Comparison of ENCODE assay signal across 9 mouse cellular contexts in the genomic region with DNA sequence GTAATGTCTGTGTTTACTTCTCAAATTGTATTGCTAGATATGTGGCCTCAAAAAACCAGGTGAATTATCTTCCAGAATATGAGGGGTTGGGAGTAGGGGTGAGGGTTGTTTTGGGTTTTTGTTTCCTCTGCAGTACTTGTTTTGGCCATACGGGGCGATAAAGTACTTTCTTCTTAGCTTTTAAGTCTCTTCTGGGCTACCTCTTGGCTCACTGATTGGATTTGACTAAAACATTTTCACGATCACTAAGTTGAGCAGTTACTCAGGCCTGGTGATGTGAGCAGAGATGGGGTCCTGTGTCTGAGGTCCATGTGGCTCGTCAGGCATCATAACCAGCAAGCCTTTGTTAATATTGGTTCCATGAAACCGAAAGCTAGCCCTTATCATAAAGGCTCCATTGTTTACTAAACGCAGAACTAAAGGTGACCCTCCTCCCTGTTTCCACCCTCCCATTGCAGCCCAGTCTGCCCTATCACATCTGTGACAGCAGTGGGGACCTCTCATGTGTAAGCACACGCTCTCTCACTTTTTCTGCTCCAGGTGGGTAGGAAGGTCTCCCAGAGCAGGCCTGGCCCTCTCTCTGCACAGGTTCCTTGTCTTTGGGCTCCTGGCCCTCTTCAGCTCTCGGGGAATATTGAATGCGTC. TPM values are rescaled to one million over a fixed set of nuclear protein-coding genes. Genes with fewer than 3 reads are reported as not detected.
DNase-seq lines count a peak whose midpoint lies in the region; ATAC-seq and TF ChIP-seq lines count a peak whose summit lies in the region.
"Had no signal": no experiment of that assay in that cellular context is flagged by ENCODE, and none has a peak within 500 bp of the region (broad histone marks: within the 10 kb centered on the region; RNA-seq: fewer than 3 reads in every experiment).

No protein-coding gene starts in this region.

- TF ChIP-seq CTCF in kidney, adult 2 months (conservative IDR thresholded peaks at IDR 0.05; ENCODE audit: insufficient read depth, insufficient read length, low read depth, low read length), result no peak
- peak in 2 of 3 experiments; percentile 42 to 63; a peak in 4 of 6 replicates for TF ChIP-seq CTCF in MEL (IDR thresholded peaks at IDR 0.05 in 2 of 3, conservative IDR thresholded peaks at IDR 0.05 in 1 of 3; ENCODE audit: control insufficient read depth in 1 of 3, insufficient read depth in 1 of 3, low read depth in 2 of 3, low read length in 3 of 3, poor library complexity in 1 of 3, severe bottlenecking in 1 of 3)

- H3K36me3 ChIP-seq in kidney, adult 2 months (ENCODE audit: control insufficient read depth, insufficient read depth, low read length), result no peaks in the 10 kb centered on the region
- peaks cover 0 to 23% of the 10 kb centered on the region in 2 experiments; a peak in 2 of 4 replicates for H3K36me3 ChIP-seq in MEL (ENCODE audit: control insufficient read depth in 1 of 2, insufficient read depth in 2 of 2, low read length in 2 of 2)

- peak; percentile 71 for TF ChIP-seq RAD21 in MEL (IDR thresholded peaks at IDR 0.05; ENCODE audit: low read depth, low read length)

- no peak overlapping the region for H3K4me3 ChIP-seq in kidney, adult 2 months (ENCODE audit: insufficient read depth, low read depth, low read length)
- H3K4me3 ChIP-seq in MEL (ENCODE audit: control insufficient read depth in 1 of 2, insufficient read depth in 1 of 2, low read depth in 2 of 2, low read length in 2 of 2), result no peak overlapping the region
- H3K4me3 ChIP-seq: neural tube, embryonic 12.5 days had no signal

- no peaks in the 10 kb centered on the region for H3K27me3 ChIP-seq in kidney, adult 2 months (replicated peaks; ENCODE audit: control insufficient read depth, insufficient read depth, low read length)
- H3K27me3 ChIP-seq in MEL (ENCODE audit: control insufficient read depth in 1 of 2, insufficient read depth in 2 of 2, low read length in 2 of 2), result no peaks in the 10 kb centered on the region
- H3K27me3 ChIP-seq: neural tube, embryonic 12.5 days had no signal

- DNase-seq in kidney, adult 2 months, result peak; percentile 49
- DNase-seq in kidney, adult 11 months, result no peak
- DNase-seq in MEL (ENCODE audit: low read depth, low spot score), result peak; percentile 69
- DNase-seq in lung, postnatal 25 days (ENCODE audit: low spot score), result peak; percentile 35
- no peak for DNase-seq in natural killer cell, adult 2 months (ENCODE audit: low spot score in 2 of 2)
- no peak for DNase-seq in adrenal gland, postnatal 25 days

- no peak for TF ChIP-seq EP300 in MEL (IDR thresholded peaks at IDR 0.05; ENCODE audit: low read depth in 1 of 2, low read length in 2 of 2)

- H3K9ac ChIP-seq in MEL (ENCODE audit: control insufficient read depth, low read depth, low read length, poor library complexity, severe bottlenecking), result no peak overlapping the region
- H3K9ac ChIP-seq: neural tube, embryonic 12.5 days had no signal

- no peaks in the 10 kb centered on the region for H3K79me2 ChIP-seq in MEL (ENCODE audit: control insufficient read depth, insufficient read depth, low read length, poor library complexity)

- no peak for TF ChIP-seq POLR2A in kidney, adult 2 months (IDR thresholded peaks at IDR 0.05; ENCODE audit: low read depth, low read length)
- no peak for TF ChIP-seq POLR2A in MEL (IDR thresholded peaks at IDR 0.05; ENCODE audit: control insufficient read depth in 1 of 2, insufficient read depth in 1 of 2, low read depth in 1 of 2, low read length in 2 of 2, poor library complexity in 1 of 2)

- H3K4me1 ChIP-seq in kidney, adult 2 months (ENCODE audit: control insufficient read depth, insufficient read depth, low read length), result peaks cover 7% of the 10 kb centered on the region; the same call in 1 of the 2 replicates
- H3K4me1 ChIP-seq in MEL (ENCODE audit: control insufficient read depth in 1 of 2, insufficient read depth in 2 of 2, low read length in 2 of 2), result peaks cover 0 to 6% of the 10 kb centered on the region in 2 experiments; a peak in 1 of 4 replicates
- H3K4me1 ChIP-seq: neural tube, embryonic 12.5 days had no signal

- 69% methylated on average over 9 of the region's 9 CpGs for WGBS in kidney, adult 2 months

- H3K27ac ChIP-seq in kidney, adult 2 months (ENCODE audit: insufficient read depth, low read depth, low read length), result peak overlapping the region; percentile 53
- H3K27ac ChIP-seq in MEL (ENCODE audit: control insufficient read depth, low read depth, low read length), result no peak overlapping the region
- H3K27ac ChIP-seq: neural tube, embryonic 12.5 days had no signal

- no peaks in the 10 kb centered on the region for H3K9me3 ChIP-seq in MEL (replicated peaks; ENCODE audit: insufficient read depth, low read length)
- H3K9me3 ChIP-seq: neural tube, embryonic 12.5 days had no signal

- ATAC-seq in erythroblast, adult 5-6 weeks (replicated peaks; ENCODE audit: low FRiP score, poor library complexity, severe bottlenecking), result peak; percentile 68
- ATAC-seq in activated CD4-positive, CD25-positive, alpha-beta regulatory T cell, adult 4 months, result no peak

TF ChIP-seq in MEL, 35 proteins besides CTCF, POLR2A, EP300 and RAD21:
- no peak for TF ChIP-seq POLR2AphosphoS2 (IDR thresholded peaks at IDR 0.05; ENCODE audit: low read length)
- TF ChIP-seq MXI1 (IDR thresholded peaks at IDR 0.05; ENCODE audit: low read depth, low read length), result no peak
- no peak for TF ChIP-seq HCFC1 (IDR thresholded peaks at IDR 0.05; ENCODE audit: low read depth, low read length)
- no peak for TF ChIP-seq MAFK (IDR thresholded peaks at IDR 0.05; ENCODE audit: borderline replicate concordance, low read depth, low read length)
- no peak for TF ChIP-seq ZNF384 (IDR thresholded peaks at IDR 0.05; ENCODE audit: low read depth, low read length)
- no peak for TF ChIP-seq KAT2A (conservative IDR thresholded peaks at IDR 0.05; ENCODE audit: low read depth, low read length)
- no peak for TF ChIP-seq TBP (IDR thresholded peaks at IDR 0.05; ENCODE audit: low read depth, low read length)
- TF ChIP-seq MAZ (IDR thresholded peaks at IDR 0.05; ENCODE audit: low read depth, low read length), result no peak
- TF ChIP-seq MYC (IDR thresholded peaks at IDR 0.05; ENCODE audit: low read depth, low read length), result no peak
- TF ChIP-seq SMC3 (IDR thresholded peaks at IDR 0.05; ENCODE audit: low read depth, low read length), result peak; percentile 51
- TF ChIP-seq E2F4 (IDR thresholded peaks at IDR 0.05; ENCODE audit: borderline replicate concordance, low read depth, low read length), result no peak
- TF ChIP-seq ZC3H11A (IDR thresholded peaks at IDR 0.05; ENCODE audit: low read depth, low read length), result peak; percentile 24; the same call in 1 of the 2 replicates
- no peak for TF ChIP-seq BHLHE40 (IDR thresholded peaks at IDR 0.05; ENCODE audit: borderline replicate concordance, low read depth, low read length)
- TF ChIP-seq RCOR1 (IDR thresholded peaks at IDR 0.05; ENCODE audit: low read depth, low read length), result no peak

RNA-seq across cellular contexts. Expression of a gene that starts 47.5 kb away (rescaled TPM):
- polyA plus RNA-seq in kidney, adult 2 months (2012; rRNA removed), result 0.03 and 0.07 TPM in 2 replicates
- 0.59 and 0.73 TPM in 2 replicates for total RNA-seq in MEL (2012; rRNA removed)
- under 1 TPM in 1 of 2 experiments, not detected in 1; 0.11 TPM for polyA plus RNA-seq in MEL (2012; ENCODE audit: insufficient read depth in 1 of 2, insufficient read length in 2 of 2, low read depth in 1 of 2, low replicate concordance in 2 of 2, missing spikeins in 1 of 2)
- 0.63 and 2.1 TPM in 2 replicates for total RNA-seq in erythroblast, adult 5-6 weeks (2015; ENCODE audit: low replicate concordance)
- total RNA-seq in erythroblast, adult 5-6 weeks (2017; ENCODE audit: low replicate concordance), result 0.43 TPM in 1 of 2 replicates, not detected in the other
- 1 to 10 TPM; 3.9 to 4.9 TPM for polyA plus RNA-seq in activated CD4-positive, CD25-positive, alpha-beta regulatory T cell, adult 4 months (2017; shearing (Covaris generic))
- total RNA-seq in adrenal gland, postnatal 25 days (2021), result 1.1 and 1.4 TPM in 2 replicates

RNA-seq across cellular contexts. Expression of a gene that starts 53.5 kb away (rescaled TPM):
- 26.4 and 46.5 TPM in 2 replicates for polyA plus RNA-seq in kidney, adult 2 months (2012; rRNA removed)
- total RNA-seq in MEL (2012; rRNA removed), result 15.4 and 17.7 TPM in 2 replicates
- 10 to 100 TPM in 1 of 2 experiments, not detected in 1; 76.0 TPM for polyA plus RNA-seq in MEL (2012; ENCODE audit: insufficient read depth in 1 of 2, insufficient read length in 2 of 2, low read depth in 1 of 2, low replicate concordance in 2 of 2, missing spikeins in 1 of 2)
- 71.9 and 86.1 TPM in 2 replicates for total RNA-seq in erythroblast, adult 5-6 weeks (2015; ENCODE audit: low replicate concordance)
- 54.2 and 57.9 TPM in 2 replicates for total RNA-seq in erythroblast, adult 5-6 weeks (2017; ENCODE audit: low replicate concordance)
- not detected for polyA plus RNA-seq in activated CD4-positive, CD25-positive, alpha-beta regulatory T cell, adult 4 months (2017; shearing (Covaris generic))
- 133 and 225 TPM in 2 replicates for total RNA-seq in adrenal gland, postnatal 25 days (2021)
- polyA plus RNA-seq: neural tube, embryonic 12.5 days had no signal

RNA-seq across cellular contexts. Expression of a gene that starts 58.4 kb away (rescaled TPM):
- polyA plus RNA-seq in kidney, adult 2 months (2012; rRNA removed), result 10.9 and 11.4 TPM in 2 replicates
- total RNA-seq in MEL (2012; rRNA removed), result 31.8 and 34.1 TPM in 2 replicates
- polyA plus RNA-seq in MEL (2012; ENCODE audit: insufficient read depth in 1 of 2, insufficient read length in 2 of 2, low read depth in 1 of 2, low replicate concordance in 2 of 2, missing spikeins in 1 of 2), result 10 to 100 TPM; 19.3 to 38.5 TPM
- 15.7 and 16.7 TPM in 2 replicates for total RNA-seq in erythroblast, adult 5-6 weeks (2015; ENCODE audit: low replicate concordance)
- total RNA-seq in erythroblast, adult 5-6 weeks (2017; ENCODE audit: low replicate concordance), result 8.8 and 9.6 TPM in 2 replicates
- 10 to 100 TPM in 1 of 2 experiments, 1 to 10 TPM in 1; 9.6 to 13.0 TPM for polyA plus RNA-seq in activated CD4-positive, CD25-positive, alpha-beta regulatory T cell, adult 4 months (2017; shearing (Covaris generic))
- total RNA-seq in adrenal gland, postnatal 25 days (2021), result 40.8 and 51.1 TPM in 2 replicates

Comparison
In these comparisons a context has a peak if more than half of its experiments do, and no peak if none do; other contexts are left out.
1. DNase-seq: peak in kidney, adult 2 months (single experiment), MEL (single experiment) and lung, postnatal 25 days (single experiment); none in kidney, adult 11 months (single experiment), natural killer cell, adult 2 months (0 of 2) and adrenal gland, postnatal 25 days (single experiment).